Mouse (Mus musculus): ENCODE measurements around the gene Vamp1. TPM values are rescaled to one million over a fixed set of nuclear protein-coding genes. Genes with fewer than 3 reads are reported as not detected.

The Vamp1 gene
- total and polyA plus RNA-seq, 2 experiments from 2014 or later = 40.5 to 47.6 TPM

- Histone ChIP-seq H3K4me2 (ENCODE audit: low read depth, low read length, poor library complexity, severe bottlenecking) (no peak overlapping the region), H3K27me3 (ENCODE audit: insufficient read depth, low read length) (no peaks in the 10 kb centered on the region), H3K36me3 (ENCODE audit: insufficient read depth, low read length) (no peaks in the 10 kb centered on the region), H3K4me3 (ENCODE audit: low read depth, low read length) (no peak overlapping the region), H3K27ac (ENCODE audit: low read depth, low read length) (no peak overlapping the region), H3K4me1 (ENCODE audit: insufficient read depth, low read length) (0 out of 2 replicates have a peak, but pooled peaks cover 6% of the 10 kb centered on the region), H3K9ac (replicated peaks; ENCODE audit: low read length, poor library complexity, severe bottlenecking) (no peak overlapping the region), H3K9me3 (ENCODE audit: low read length) (no peaks in the 10 kb centered on the region)
- DNase-seq (ENCODE audit: low spot score) (no peak), ATAC-seq (ENCODE audit: low FRiP score) (no peak)
- WGBS = 84% methylated on average over 6 of the region's 6 CpGs
- no peak for TF ChIP-seq CTCF (IDR thresholded peaks at IDR 0.05)
These were observed 1.6 kb upstream of the Vamp1 start for GRCm38 (mm10) chr6:125213715-125214114.

DNA sequence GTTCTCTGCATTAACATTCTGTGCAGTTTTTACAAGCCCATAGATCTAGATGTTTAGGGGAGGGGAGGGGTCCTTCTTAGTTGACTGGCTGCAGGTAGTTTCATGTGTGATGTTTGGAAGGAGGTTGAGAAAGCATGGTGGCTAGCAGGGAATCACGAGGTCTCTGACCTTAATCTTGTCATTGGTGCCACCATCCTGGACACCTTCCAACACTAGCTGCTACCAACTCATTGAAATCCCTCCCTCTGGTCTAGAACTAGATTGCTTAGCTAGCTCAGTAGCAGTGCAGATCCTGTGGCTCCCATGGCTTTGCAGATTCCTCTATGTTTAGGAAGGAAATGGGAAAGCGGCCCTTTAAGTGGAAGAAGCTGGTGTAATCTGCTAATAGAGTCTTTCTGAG, 1.5 kb downstream of the Vamp1 start:
- no peaks in the 10 kb centered on the region for H3K27me3 ChIP-seq (ENCODE audit: insufficient read depth, low read length)
- ATAC-seq (ENCODE audit: low FRiP score) (no peak), DNase-seq (ENCODE audit: low spot score) (no peak)
- H3K4me1 ChIP-seq (ENCODE audit: insufficient read depth, low read length) = 0 out of 2 replicates have a peak, but pooled peaks cover 6% of the 10 kb centered on the region
- no peak overlapping the region for H3K4me3 ChIP-seq (ENCODE audit: low read depth, low read length)
- no peak overlapping the region for H3K27ac ChIP-seq (ENCODE audit: low read depth, low read length)
- H3K36me3 ChIP-seq (ENCODE audit: insufficient read depth, low read length) = peaks cover 10% of the 10 kb centered on the region
- H3K9me3 ChIP-seq (ENCODE audit: low read length) = no peaks in the 10 kb centered on the region
- H3K9ac ChIP-seq (replicated peaks; ENCODE audit: low read length, poor library complexity, severe bottlenecking) = no peak overlapping the region
- WGBS = 85% methylated on average over 2 of the region's 2 CpGs
- TF ChIP-seq CTCF (IDR thresholded peaks at IDR 0.05) = no peak
- H3K4me2 ChIP-seq (ENCODE audit: low read depth, low read length, poor library complexity, severe bottlenecking) = no peak overlapping the region

GRCm38 (mm10) chr6:125217899-125218298, 2.5 kb downstream of the Vamp1 start:
- Histone ChIP-seq H3K4me3 (ENCODE audit: low read depth, low read length) (no peak overlapping the region), H3K27ac (ENCODE audit: low read depth, low read length) (no peak overlapping the region), H3K4me2 (ENCODE audit: low read depth, low read length, poor library complexity, severe bottlenecking) (no peak overlapping the region), H3K9me3 (ENCODE audit: low read length) (no peaks in the 10 kb centered on the region), H3K36me3 (ENCODE audit: insufficient read depth, low read length) (peaks cover 13% of the 10 kb centered on the region), H3K9ac (replicated peaks; ENCODE audit: low read length, poor library complexity, severe bottlenecking) (no peak overlapping the region), H3K27me3 (ENCODE audit: insufficient read depth, low read length) (no peaks in the 10 kb centered on the region), H3K4me1 (ENCODE audit: insufficient read depth, low read length) (0 out of 2 replicates have a peak, but pooled peaks cover 6% of the 10 kb centered on the region)
- no peak for TF ChIP-seq CTCF (IDR thresholded peaks at IDR 0.05)
- WGBS = 89% methylated on average over 11 of the region's 11 CpGs
- no peak for ATAC-seq (ENCODE audit: low FRiP score)
- no peak for DNase-seq (ENCODE audit: low spot score)

DNA sequence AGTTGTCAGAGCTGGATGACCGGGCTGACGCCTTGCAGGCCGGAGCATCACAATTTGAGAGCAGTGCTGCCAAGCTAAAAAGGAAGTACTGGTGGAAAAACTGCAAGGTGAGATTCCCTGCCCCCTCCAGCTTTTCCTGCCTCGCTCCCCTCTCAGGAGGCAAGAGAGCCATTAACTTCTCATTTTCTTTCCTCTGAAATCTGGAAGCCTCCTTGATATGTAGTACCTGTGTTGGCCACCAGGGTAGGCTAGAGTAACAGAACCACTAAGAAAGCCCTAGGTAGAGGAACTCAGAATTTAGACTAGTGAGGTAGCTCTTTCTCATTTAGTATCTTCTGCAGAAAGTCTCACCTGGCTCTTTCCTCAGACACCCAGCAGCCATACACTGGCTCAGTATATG, 3.6 kb downstream of the Vamp1 start:
- Histone ChIP-seq H3K4me3 (ENCODE audit: low read depth, low read length) (no peak overlapping the region), H3K9me3 (ENCODE audit: low read length) (no peaks in the 10 kb centered on the region), H3K36me3 (ENCODE audit: insufficient read depth, low read length) (peaks cover 13% of the 10 kb centered on the region), H3K9ac (replicated peaks; ENCODE audit: low read length, poor library complexity, severe bottlenecking) (no peak overlapping the region), H3K27ac (ENCODE audit: low read depth, low read length) (no peak overlapping the region), H3K27me3 (ENCODE audit: insufficient read depth, low read length) (no peaks in the 10 kb centered on the region), H3K4me1 (ENCODE audit: insufficient read depth, low read length) (0 out of 2 replicates have a peak, but pooled peaks cover 6% of the 10 kb centered on the region), H3K4me2 (ENCODE audit: low read depth, low read length, poor library complexity, severe bottlenecking) (no peak overlapping the region)
- DNase-seq (ENCODE audit: low spot score) (peak; percentile 71), ATAC-seq (ENCODE audit: low FRiP score) (no peak)
- peak; percentile 90 for TF ChIP-seq CTCF (IDR thresholded peaks at IDR 0.05)
- WGBS = 89% methylated on average over 4 of the region's 4 CpGs

- no peak overlapping the region for H3K4me2 ChIP-seq (ENCODE audit: low read depth, low read length, poor library complexity, severe bottlenecking)
- H3K9me3 ChIP-seq (ENCODE audit: low read length) = no peaks in the 10 kb centered on the region
- no peak for TF ChIP-seq CTCF (IDR thresholded peaks at IDR 0.05)
- ATAC-seq (ENCODE audit: low FRiP score) (no peak), DNase-seq (ENCODE audit: low spot score) (no peak)
- 0 out of 2 replicates have a peak, but pooled peaks cover 5% of the 10 kb centered on the region for H3K4me1 ChIP-seq (ENCODE audit: insufficient read depth, low read length)
- no peaks in the 10 kb centered on the region for H3K27me3 ChIP-seq (ENCODE audit: insufficient read depth, low read length)
- H3K36me3 ChIP-seq (ENCODE audit: insufficient read depth, low read length) = peaks cover 17% of the 10 kb centered on the region
- H3K4me3 ChIP-seq (ENCODE audit: low read depth, low read length) = no peak overlapping the region
- H3K27ac ChIP-seq (ENCODE audit: low read depth, low read length) = no peak overlapping the region
- H3K9ac ChIP-seq (replicated peaks; ENCODE audit: low read length, poor library complexity, severe bottlenecking) = no peak overlapping the region
- WGBS = 89% methylated on average over 20 of the region's 20 CpGs
These were observed 5.9 kb downstream of the Vamp1 start for GRCm38 (mm10) chr6:125221115-125221745.

- Histone ChIP-seq H3K9me3 (ENCODE audit: low read length) (no peaks in the 10 kb centered on the region), H3K27ac (ENCODE audit: low read depth, low read length) (no peak overlapping the region), H3K9ac (replicated peaks; ENCODE audit: low read length, poor library complexity, severe bottlenecking) (no peak overlapping the region), H3K27me3 (ENCODE audit: insufficient read depth, low read length) (no peaks in the 10 kb centered on the region), H3K4me2 (ENCODE audit: low read depth, low read length, poor library complexity, severe bottlenecking) (no peak overlapping the region), H3K36me3 (ENCODE audit: insufficient read depth, low read length) (peaks cover 17% of the 10 kb centered on the region), H3K4me1 (ENCODE audit: insufficient read depth, low read length) (no peaks in the 10 kb centered on the region), H3K4me3 (ENCODE audit: low read depth, low read length) (no peak overlapping the region)
- TF ChIP-seq CTCF (IDR thresholded peaks at IDR 0.05) = no peak
- WGBS = 81% methylated on average over 2 of the region's 2 CpGs
- ATAC-seq (ENCODE audit: low FRiP score) = no peak
- DNase-seq (ENCODE audit: low spot score) = no peak
These were observed 6.8 kb downstream of the Vamp1 start for GRCm38 (mm10) chr6:125222146-125222545.

Data from midbrain, postnatal 0 days (tissue).